Mouse (Mus musculus) cerebellum, adult 2 months (tissue): ENCODE results near the gene Iqgap2. TPM values are rescaled to one million over a fixed set of nuclear protein-coding genes. Genes with fewer than 3 reads are reported as not detected.

Experiments used
- DNase-seq, 2 experiments: peaks; one replicate each; pipeline ENCODE4 v3.0.0; 2021
- H3K27ac ChIP-seq: fragments of 200-500 bp; 2 replicates; pipeline ENCODE4 v1.5.1; 2012; ENCODE audit warnings: low read length, control low read depth, inconsistent platforms; ENCODE audit not compliant: insufficient read depth
- H3K27me3 ChIP-seq: fragments of 200-500 bp; 2 replicates; pipeline ENCODE4 v1.6.1; 2012; ENCODE audit warnings: inconsistent platforms, mild to moderate bottlenecking, low read length, moderate library complexity; ENCODE audit not compliant: control insufficient read depth, insufficient read depth
- H3K4me1 ChIP-seq: fragments of 200-500 bp; 2 replicates; pipeline ENCODE4 v1.6.1; 2011; ENCODE audit warnings: low read length; ENCODE audit not compliant: control insufficient read depth, insufficient read depth
- H3K4me3 ChIP-seq: fragments of 200-500 bp; replicated peaks from 2 replicates; pipeline ENCODE3; 2011; ENCODE audit warnings: mild to moderate bottlenecking, low read depth, low read length, control low read depth; ENCODE audit not compliant: insufficient read depth
- CTCF ChIP-seq: fragments of 200-500 bp; IDR thresholded peaks from 2 replicates; pipeline ENCODE4 v1.5.1; 2011; ENCODE audit warnings: low read depth, mild to moderate bottlenecking, control low read depth, low read length, moderate library complexity, borderline replicate concordance; ENCODE audit not compliant: insufficient read depth
- POLR2A ChIP-seq: fragments of 200-500 bp; IDR thresholded peaks from 2 replicates; pipeline ENCODE4 v1.6.1; 2011; ENCODE audit warnings: low read length, control low read depth, borderline replicate concordance; ENCODE audit not compliant: insufficient read depth
- WGBS: fragments of 180-500 bp; shearing (Covaris S2); methylation state at CpG from one replicate; pipeline ENCODE4 v1.1.7; 2018; 5-methylcytosine and 5-hydroxymethylcytosine counted together
- polyA plus RNA-seq: library from polyadenylated mRNA; depleted of rRNA; stranded (reverse); fragments of >200 nt; gene quantifications from 2 replicates; pipeline ENCODE4 v1.2.3, GENCODE M21; 2012

The Iqgap2 gene
- polyA plus RNA-seq, 1 experiment: 1.3 TPM

GRCm38 (mm10) chr13:95763876-95764517 lies 127.7 kb downstream of the Iqgap2 start:
- H3K27me3 ChIP-seq: no peaks in the 10 kb centered on the region
- H3K4me3 ChIP-seq: no peak overlapping the region
- no peak overlapping the region for H3K27ac ChIP-seq
- no peak for TF ChIP-seq CTCF
- TF ChIP-seq POLR2A: no peak
- H3K4me1 ChIP-seq: peaks cover 3% of the 10 kb centered on the region; the same call in 1 of the 2 replicates
- no peak for DNase-seq
- 52% methylated on average over 3 of the region's 3 CpGs for WGBS

GRCm38 (mm10) chr13:95759810-95760209 lies 131.9 kb downstream of the Iqgap2 start:
- no peak overlapping the region for H3K4me3 ChIP-seq

GRCm38 (mm10) chr13:95754285-95754684 lies 137.4 kb downstream of the Iqgap2 start:
- 93% methylated on average over 5 of the region's 5 CpGs for WGBS
- Histone ChIP-seq H3K4me1 (no peaks in the 10 kb centered on the region), H3K27me3 (no peaks in the 10 kb centered on the region), H3K27ac (no peak overlapping the region), H3K4me3 (no peak overlapping the region)
- no peak for DNase-seq
- TF ChIP-seq POLR2A: no peak
- no peak for TF ChIP-seq CTCF

More at GRCm38 (mm10) chr13:95759810-95760209, 131.9 kb downstream of the Iqgap2 start:
- no peak for DNase-seq
- H3K27ac ChIP-seq: no peak overlapping the region
- H3K27me3 ChIP-seq: no peaks in the 10 kb centered on the region
- TF ChIP-seq CTCF: no peak
- no peak for TF ChIP-seq POLR2A
- 85% methylated on average over 2 of the region's 2 CpGs for WGBS
- H3K4me1 ChIP-seq: peaks cover 3% of the 10 kb centered on the region; the same call in 1 of the 2 replicates

GRCm38 (mm10) chr13:95752386-95752785 lies 139.3 kb downstream of the Iqgap2 start:
- 94% methylated on average over 9 of the region's 9 CpGs for WGBS
- H3K27ac ChIP-seq: no peak overlapping the region
- TF ChIP-seq CTCF (no peak), POLR2A (no peak)

GRCm38 (mm10) chr13:95747541-95747940 lies 144.2 kb downstream of the Iqgap2 start:
- Histone ChIP-seq H3K27ac (no peak overlapping the region), H3K4me3 (no peak overlapping the region), H3K4me1 (no peaks in the 10 kb centered on the region), H3K27me3 (no peaks in the 10 kb centered on the region)
- TF ChIP-seq CTCF (no peak), POLR2A (no peak)
- no peak for DNase-seq
- 89% methylated on average over 11 of the region's 11 CpGs for WGBS

More at GRCm38 (mm10) chr13:95752386-95752785, 139.3 kb downstream of the Iqgap2 start:
- no peaks in the 10 kb centered on the region for H3K4me1 ChIP-seq
- no peak for DNase-seq
- no peaks in the 10 kb centered on the region for H3K27me3 ChIP-seq
- H3K4me3 ChIP-seq: no peak overlapping the region

- WGBS: 85% methylated on average over 7 of the region's 7 CpGs
- no peak for DNase-seq
- no peak overlapping the region for H3K27ac ChIP-seq
- no peak overlapping the region for H3K4me3 ChIP-seq
- H3K27me3 ChIP-seq: no peaks in the 10 kb centered on the region
- TF ChIP-seq POLR2A: no peak
- TF ChIP-seq CTCF: no peak
- H3K4me1 ChIP-seq: no peaks in the 10 kb centered on the region
Measured at GRCm38 (mm10) chr13:95747101-95747500, 144.6 kb downstream of the Iqgap2 start.

DNA sequence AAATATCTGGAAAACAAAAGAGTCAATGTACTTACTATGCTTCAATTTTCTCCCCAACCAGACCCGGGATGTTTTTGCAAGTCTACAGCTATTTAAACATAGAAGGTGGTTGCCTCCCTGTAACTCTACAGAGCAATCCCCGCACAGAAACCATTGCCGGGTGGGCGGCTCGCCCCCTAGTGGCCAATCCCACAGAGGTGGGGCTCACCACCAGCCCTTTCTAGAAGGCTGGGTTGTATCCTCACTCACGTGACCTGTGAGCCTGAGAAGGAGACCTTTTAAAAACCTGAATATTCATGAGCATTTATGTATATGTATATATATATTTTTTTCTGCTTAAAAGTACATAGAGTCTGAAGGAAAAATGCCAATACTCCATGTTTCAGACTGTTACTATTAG lies 145.2 kb downstream of the Iqgap2 start:
- Histone ChIP-seq H3K4me3 (no peak overlapping the region), H3K27ac (no peak overlapping the region), H3K4me1 (no peaks in the 10 kb centered on the region), H3K27me3 (no peaks in the 10 kb centered on the region)
- WGBS: 16% methylated on average over 6 of the region's 6 CpGs
- DNase-seq: peak; percentile 18 to 21
- TF ChIP-seq POLR2A: no peak
- peak; percentile 60 for TF ChIP-seq CTCF

DNA sequence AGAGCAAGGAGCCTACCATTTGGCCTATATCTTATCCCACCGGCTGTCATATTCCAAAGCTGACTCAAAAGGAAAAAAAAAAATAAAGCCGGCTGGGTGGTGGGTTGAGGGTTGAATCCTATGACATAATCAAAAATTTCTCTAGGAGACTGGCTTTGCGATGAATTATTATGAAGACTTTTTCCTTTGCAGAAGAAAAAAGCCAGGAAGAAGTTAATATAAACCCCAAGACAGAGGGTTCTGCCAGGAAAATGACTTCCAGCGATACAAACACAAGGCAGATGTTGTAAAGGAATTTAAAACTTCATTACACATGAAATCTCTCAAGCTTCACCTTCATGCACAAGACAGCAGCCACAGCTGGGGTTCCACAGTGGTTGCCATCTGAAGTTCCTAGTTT lies 146.3 kb downstream of the Iqgap2 start:
- H3K27ac ChIP-seq: no peak overlapping the region
- no peaks in the 10 kb centered on the region for H3K27me3 ChIP-seq
- H3K4me1 ChIP-seq: no peaks in the 10 kb centered on the region
- no peak for TF ChIP-seq POLR2A
- no peak for TF ChIP-seq CTCF
- no peak overlapping the region for H3K4me3 ChIP-seq
- 92% methylated on average over 4 of the region's 4 CpGs for WGBS
- no peak for DNase-seq
